Mouse (Mus musculus) kidney, adult 9 months (tissue): ENCODE measurements around the gene Prkar2a.
"Not testable (repeated sequence)": the region's sequence is repeated elsewhere in the genome, so short reads cannot be mapped to it uniquely, and the experiment has no call there.

ENCODE experiments used
- DNase-seq: peaks from one replicate; pipeline ENCODE4 v3.0.0; 2022

Prkar2a gene

GRCm38 (mm10) chr9:108689106-108689505 lies at the start of gene Prkar2a:
Prkar2a (plus strand) TSS chr9:108689314.
- DNase-seq: no peak

GRCm38 (mm10) chr9:108639825-108640224 lies 49.3 kb upstream of the Prkar2a start:
- no peak for DNase-seq

- peak; percentile 80 for DNase-seq
Measured at GRCm38 (mm10) chr9:108648166-108648565, 40.9 kb upstream of the Prkar2a start.

GRCm38 (mm10) chr9:108648611-108649560 lies 40.2 kb upstream of the Prkar2a start, which contains the start of gene Arih2:
Arih2 (minus strand) TSS chr9:108649386.
- DNase-seq: peak; percentile 92

- peak; percentile 20 for DNase-seq
Measured at GRCm38 (mm10) chr9:108649561-108650440, 39.3 kb upstream of the Prkar2a start.

GRCm38 (mm10) chr9:108654566-108655464 lies 34.3 kb upstream of the Prkar2a start:
- DNase-seq: no peak

- not testable (repeated sequence) for DNase-seq
Measured at GRCm38 (mm10) chr9:108655865-108656264, 33.2 kb upstream of the Prkar2a start.

GRCm38 (mm10) chr9:108661677-108662612 lies 27.2 kb upstream of the Prkar2a start, which contains the start of gene Slc25a20:
Slc25a20 (plus strand) TSS chr9:108662088.
- DNase-seq: peak; percentile 95

- peak; percentile 26 for DNase-seq
Measured at GRCm38 (mm10) chr9:108662660-108663059, 26.5 kb upstream of the Prkar2a start.

- DNase-seq: no peak
Measured at GRCm38 (mm10) chr9:108669875-108670274, 19.2 kb upstream of the Prkar2a start.

GRCm38 (mm10) chr9:108673151-108673550 lies 16.0 kb upstream of the Prkar2a start:
- no peak for DNase-seq

GRCm38 (mm10) chr9:108680026-108680425 lies 9.1 kb upstream of the Prkar2a start:
- no peak for DNase-seq

GRCm38 (mm10) chr9:108686475-108686887 lies 2.6 kb upstream of the Prkar2a start:
- DNase-seq: no peak

GRCm38 (mm10) chr9:108687181-108687580 lies 1.9 kb upstream of the Prkar2a start:
- DNase-seq: no peak

GRCm38 (mm10) chr9:108687686-108688085 lies 1.4 kb upstream of the Prkar2a start:
- DNase-seq: no peak

GRCm38 (mm10) chr9:108688451-108688850 lies 663 bp upstream of the Prkar2a start:
- no peak for DNase-seq

- no peak for DNase-seq
Measured at GRCm38 (mm10) chr9:108689993-108690392, 879 bp downstream of the Prkar2a start.

- DNase-seq: peak; percentile 39
Measured at GRCm38 (mm10) chr9:108690914-108691313, 1.8 kb downstream of the Prkar2a start.

- DNase-seq: peak; percentile 19
Measured at GRCm38 (mm10) chr9:108691371-108691770, 2.3 kb downstream of the Prkar2a start.

GRCm38 (mm10) chr9:108691846-108692225 lies 2.7 kb downstream of the Prkar2a start:
- DNase-seq: peak; percentile 90
